Mouse (Mus musculus) splenic B cell, adult 2 months (primary cell): Measurements from ENCODE around the gene Shc2.

Experiments
- DNase-seq: peaks from one replicate; pipeline ENCODE4 v3.0.0-alpha.2; 2011; ENCODE audit warnings: low read depth, low spot score
- H3K27me3 ChIP-seq: 2 replicates; pipeline ENCODE4 v1.6.1; 2012; ENCODE audit warnings: mild to moderate bottlenecking, low read length, moderate library complexity, mixed read lengths; ENCODE audit not compliant: control insufficient read depth, poor library complexity, insufficient read depth, severe bottlenecking
- H3K36me3 ChIP-seq: 2 replicates; pipeline ENCODE4 v1.6.1; 2012; ENCODE audit warnings: mild to moderate bottlenecking, low read length, moderate library complexity, mixed read lengths; ENCODE audit not compliant: control insufficient read depth, poor library complexity, insufficient read depth, severe bottlenecking

The Shc2 gene

DNA sequence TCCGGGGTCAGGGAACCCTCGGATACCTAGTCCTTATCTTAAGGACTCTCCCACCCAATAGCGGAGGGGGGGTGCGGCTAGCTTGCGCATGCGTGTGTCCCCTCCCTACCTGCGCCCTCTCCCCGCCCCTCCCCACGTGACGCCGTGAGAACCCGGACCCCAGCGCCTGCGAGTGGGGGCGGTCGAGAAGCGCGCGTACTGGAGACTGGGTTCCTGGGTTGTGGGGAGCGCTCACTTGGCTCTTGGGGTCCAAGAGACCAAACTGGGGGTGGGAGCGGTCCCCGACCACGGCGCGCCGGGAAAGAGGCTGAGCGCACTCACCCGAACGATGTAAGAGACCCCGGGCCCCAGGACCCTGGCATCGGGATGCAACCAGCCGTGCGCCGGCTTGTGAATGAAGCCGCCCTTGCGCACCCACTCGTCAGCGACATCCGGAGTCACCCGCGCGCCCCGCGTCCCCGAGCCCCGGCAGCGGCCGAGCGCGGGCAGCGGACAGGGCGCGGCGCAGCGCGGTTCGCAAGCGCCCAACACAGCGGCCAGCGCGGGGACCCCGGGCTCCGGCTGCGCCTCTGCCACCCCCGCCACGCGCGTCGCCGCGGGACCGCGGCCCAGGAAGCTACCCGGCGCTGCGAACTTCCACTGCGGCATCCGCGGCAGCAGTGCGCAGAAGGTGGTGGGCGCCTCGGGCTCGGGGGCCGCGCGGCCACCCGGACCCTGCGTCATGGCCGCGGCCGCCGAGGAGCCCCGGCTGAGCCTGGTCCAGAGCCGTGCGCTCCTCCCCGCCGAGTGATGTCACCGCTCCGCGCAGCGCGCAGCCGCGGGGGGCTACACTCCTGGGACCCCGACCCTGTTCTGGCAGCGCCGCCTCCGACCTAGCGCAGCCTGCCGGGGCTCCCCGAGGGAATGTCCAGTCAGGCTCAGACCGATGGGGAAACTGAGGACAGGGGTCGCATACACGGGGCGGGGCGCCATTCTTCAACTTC, at the start of gene Shc2:
Gene Shc2, minus strand, starts transcription at position 791 of the 983 bp plus-strand sequence.
- H3K36me3 ChIP-seq: no peaks in the 10 kb centered on the region
- DNase-seq: no peak
- H3K27me3 ChIP-seq: no peaks in the 10 kb centered on the region; the same call in 1 of the 2 replicates

DNA sequence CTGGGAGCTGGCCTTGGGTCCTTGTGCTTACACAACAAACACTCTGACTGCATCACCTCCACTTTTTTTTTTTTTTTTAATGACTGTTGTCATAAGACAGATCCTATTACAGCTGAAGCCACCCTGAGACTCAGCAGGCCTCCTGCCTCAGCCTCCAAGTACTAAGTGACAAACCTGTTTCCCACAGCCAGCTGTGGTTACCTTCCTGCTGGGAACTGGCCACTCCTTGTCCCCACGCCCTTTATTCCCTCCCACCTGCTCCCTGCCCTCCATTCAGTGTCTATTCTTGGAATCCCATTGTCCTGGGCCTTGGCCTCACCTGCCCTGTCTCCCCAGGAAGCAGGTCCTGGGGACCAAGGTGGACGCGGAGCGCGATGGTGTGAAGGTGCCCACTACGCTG, 49.8 kb upstream of the Shc2 start:
- Histone ChIP-seq H3K36me3 (peaks cover 2% of the 10 kb centered on the region), H3K27me3 (no peaks in the 10 kb centered on the region)
- no peak for DNase-seq

DNA sequence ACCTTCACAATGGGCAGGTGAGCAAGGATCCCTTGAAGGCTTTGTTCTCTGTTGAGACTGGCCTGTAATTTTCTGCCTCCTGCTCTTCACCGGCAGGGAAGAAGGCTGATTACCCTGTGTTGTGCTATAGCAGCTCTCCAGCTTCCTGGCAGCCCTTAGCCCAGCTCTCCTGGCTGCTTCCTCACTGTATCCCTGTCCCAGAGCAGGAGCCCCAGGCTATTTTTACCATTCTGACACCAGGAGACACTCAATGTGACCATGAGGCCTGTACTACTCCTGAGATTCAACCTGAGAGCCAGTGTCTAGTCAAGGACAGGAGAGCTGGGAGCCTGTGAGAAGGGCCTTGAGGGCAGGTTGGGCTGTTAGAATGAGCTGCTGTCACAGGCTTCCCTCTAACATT, 49.0 kb upstream of the Shc2 start:
- no peaks in the 10 kb centered on the region for H3K27me3 ChIP-seq
- peaks cover 2% of the 10 kb centered on the region for H3K36me3 ChIP-seq
- no peak for DNase-seq

DNA sequence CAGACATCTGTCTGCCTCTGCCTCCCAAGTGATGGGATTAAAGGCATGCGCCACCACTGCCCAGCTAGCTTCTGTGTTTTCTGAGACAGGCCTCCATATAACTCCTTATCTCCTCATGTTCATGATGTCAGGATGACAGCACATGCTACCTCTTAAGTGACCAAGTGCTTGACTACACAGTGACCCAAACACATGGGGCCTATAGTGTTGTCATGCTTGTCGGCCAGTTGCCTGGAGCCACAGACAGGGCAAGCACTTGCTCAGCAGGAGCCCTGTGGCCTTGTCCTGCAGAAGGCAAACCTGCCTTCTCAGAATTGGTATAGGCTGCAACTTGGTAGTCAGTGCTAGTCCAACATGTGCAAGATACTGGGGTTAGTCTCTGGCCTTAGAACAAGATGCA, 48.5 kb upstream of the Shc2 start:
- Histone ChIP-seq H3K36me3 (peaks cover 2% of the 10 kb centered on the region), H3K27me3 (no peaks in the 10 kb centered on the region)
- no peak for DNase-seq

DNA sequence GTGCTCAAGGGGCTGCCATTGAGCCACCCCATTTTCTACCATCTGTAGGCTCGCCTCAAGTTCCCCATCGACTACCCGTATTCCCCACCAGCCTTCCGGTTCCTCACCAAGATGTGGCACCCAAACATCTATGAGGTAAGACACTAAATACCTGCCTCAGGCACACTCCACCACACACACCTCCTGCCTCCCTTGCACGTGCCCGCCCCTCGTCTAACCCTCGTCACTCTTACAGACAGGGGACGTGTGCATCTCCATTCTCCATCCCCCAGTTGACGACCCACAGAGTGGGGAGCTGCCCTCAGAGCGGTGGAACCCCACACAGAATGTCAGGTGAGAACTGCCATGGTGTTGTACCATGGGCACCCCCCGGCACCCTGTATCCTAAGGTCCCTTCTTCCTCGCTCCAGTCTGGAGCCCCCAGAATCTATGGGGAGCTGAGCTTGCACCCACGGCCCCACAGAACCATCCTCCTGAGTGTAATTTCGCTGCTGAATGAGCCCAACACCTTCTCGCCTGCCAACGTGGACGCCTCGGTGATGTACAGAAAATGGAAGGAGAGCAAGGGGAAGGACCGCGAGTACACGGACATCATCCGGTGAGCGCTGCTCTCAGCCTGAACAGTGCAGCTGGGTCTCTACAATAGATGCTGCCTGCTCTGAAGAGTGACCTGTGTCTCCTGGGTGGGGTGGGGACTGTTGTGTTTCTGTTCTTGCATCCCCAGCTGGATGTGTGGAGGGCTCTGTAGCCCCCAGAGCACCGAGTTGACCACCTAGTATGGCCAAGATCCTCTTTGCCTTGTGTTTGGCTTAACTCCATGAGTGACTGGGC, 47.3 kb upstream of the Shc2 start:
- DNase-seq: no peak
- Histone ChIP-seq H3K36me3 (peaks cover 2% of the 10 kb centered on the region), H3K27me3 (no peaks in the 10 kb centered on the region)

DNA sequence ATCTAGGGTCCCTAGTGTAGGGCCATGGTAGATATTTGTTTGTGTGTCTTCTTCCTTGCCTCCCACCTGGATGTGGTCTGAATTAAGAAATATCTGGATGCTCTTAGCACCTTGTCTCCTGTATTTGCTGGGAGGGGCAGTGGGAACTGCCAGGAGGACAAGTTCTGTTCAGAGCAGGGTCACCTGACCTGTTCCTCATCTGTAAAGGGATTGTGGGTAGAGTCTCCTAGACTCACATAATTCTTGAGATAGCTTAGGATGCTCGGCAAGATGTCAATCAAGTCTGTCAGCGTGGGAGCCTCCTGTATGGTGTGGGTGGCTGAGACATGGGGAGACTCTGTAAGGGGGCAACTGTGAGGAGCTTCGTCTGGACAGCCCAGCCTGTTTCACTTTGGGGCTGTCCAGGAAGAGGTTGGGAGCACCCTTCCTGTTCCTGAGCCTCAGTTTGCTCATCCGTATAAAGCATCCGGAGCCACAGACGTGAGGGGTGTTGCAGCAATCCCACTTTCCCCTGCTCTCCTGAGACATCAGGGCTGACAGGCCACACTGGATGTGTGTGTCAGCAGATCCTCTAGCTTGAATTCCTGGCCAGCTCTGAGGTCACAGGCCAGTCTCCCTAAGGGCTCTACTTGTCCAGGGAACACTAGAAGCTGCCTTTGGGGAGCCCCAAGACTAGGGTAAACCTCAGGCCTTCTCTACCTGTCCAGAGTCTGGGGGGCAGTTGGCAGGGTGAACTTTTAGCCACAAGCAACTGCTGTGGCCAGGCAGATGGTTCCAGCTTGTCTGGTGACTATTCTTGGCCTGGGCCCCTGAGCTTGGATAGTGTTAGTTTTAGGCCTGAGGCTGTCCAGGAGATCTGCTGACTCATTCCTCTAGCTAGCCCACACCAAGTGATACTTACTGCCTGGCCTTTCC, 46.3 kb upstream of the Shc2 start:
- no peak for DNase-seq
- Histone ChIP-seq H3K36me3 (peaks cover 2% of the 10 kb centered on the region), H3K27me3 (no peaks in the 10 kb centered on the region)

DNA sequence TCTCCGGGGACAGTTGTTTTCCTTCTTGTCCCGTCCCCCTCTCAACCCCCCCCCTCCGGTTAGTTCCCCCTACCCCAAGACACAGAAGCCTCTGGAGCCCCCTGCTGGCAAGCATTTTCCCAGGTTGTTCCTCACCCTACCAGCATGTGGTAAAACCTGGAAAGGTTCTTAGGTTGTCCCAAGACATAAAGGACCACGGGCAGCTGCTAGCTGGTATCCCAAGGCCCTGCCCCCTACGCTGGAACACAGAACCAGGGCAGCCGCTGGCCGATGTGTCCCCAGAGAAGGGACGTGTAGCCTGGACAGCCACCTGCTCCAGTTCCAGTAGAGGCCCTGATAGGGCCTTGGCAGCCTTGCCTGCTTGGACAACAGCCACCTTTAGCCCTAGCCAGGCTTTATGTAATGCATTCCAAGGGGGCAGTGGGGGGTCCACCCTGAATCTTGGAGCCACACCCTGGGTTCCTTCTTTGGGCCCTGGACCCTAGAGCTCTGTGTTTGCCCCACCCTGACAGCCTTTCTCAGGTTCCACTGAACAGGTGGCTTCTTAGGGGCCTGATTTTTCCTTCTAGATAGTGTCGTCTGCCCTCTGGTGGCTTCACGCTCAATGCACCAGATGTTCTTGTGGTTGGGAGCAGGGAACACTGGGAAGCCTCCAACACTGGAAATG, 45.3 kb upstream of the Shc2 start:
- Histone ChIP-seq H3K36me3 (peaks cover 2% of the 10 kb centered on the region), H3K27me3 (no peaks in the 10 kb centered on the region)
- DNase-seq: peak; percentile 62

DNA sequence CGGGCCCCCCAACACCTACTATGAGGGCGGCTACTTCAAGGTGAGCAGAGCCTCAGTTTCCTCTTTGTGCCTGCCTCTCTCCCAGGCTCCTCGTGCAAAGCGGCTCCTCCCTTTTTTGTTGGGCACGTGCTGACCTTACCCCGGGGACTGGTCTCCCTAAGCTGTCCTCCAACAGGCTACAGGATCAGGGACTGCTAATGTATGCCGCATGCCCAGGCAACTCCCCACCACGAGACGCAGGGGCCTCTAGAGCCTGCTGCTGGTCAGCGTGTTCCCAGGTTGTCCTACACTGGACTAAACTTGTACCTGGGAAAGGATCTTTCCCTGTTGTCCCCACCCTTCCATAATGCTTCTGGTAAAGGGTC, 44.8 kb upstream of the Shc2 start:
- peak; percentile 37 for DNase-seq
- no peaks in the 10 kb centered on the region for H3K27me3 ChIP-seq
- H3K36me3 ChIP-seq: peaks cover 2% of the 10 kb centered on the region

DNA sequence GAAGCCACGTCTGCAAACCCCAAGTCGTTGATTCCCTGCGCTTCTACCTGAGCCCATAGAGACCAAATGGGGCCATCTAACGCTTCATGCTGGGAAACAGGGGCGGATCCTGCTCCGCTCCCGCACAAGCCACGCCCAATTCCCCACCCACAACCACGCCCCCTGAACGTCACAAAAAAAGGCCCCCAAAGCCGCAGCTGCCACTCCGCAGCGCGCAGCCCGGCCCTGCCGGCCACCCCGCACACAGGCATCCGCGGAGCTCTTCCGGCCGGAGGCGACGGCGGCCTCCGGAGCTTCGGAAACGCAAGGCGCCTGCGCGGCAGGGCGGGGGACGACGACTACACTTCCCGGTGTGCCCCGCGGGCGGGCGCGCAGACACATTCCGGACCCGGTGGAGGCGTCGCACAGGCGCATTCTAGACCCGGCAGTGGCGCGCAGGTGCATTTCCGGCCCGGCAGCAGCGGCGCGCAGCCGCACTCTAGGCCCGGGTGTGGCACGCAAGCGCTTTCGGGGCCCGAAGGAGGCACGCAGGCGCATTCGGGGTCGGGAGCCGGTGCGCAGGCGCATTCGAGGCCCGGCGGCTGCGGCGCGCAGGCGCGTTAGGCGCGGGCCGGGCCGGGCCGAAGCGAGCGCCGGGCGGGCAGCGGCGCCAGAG, 44.0 kb upstream of the Shc2 start, which contains the start of gene Cdc34:
Gene Cdc34, plus strand, starts transcription at position 605 of the 655 bp plus-strand sequence.
- Histone ChIP-seq H3K36me3 (peaks cover 2% of the 10 kb centered on the region), H3K27me3 (no peaks in the 10 kb centered on the region)
- peak; percentile 100 for DNase-seq

DNA sequence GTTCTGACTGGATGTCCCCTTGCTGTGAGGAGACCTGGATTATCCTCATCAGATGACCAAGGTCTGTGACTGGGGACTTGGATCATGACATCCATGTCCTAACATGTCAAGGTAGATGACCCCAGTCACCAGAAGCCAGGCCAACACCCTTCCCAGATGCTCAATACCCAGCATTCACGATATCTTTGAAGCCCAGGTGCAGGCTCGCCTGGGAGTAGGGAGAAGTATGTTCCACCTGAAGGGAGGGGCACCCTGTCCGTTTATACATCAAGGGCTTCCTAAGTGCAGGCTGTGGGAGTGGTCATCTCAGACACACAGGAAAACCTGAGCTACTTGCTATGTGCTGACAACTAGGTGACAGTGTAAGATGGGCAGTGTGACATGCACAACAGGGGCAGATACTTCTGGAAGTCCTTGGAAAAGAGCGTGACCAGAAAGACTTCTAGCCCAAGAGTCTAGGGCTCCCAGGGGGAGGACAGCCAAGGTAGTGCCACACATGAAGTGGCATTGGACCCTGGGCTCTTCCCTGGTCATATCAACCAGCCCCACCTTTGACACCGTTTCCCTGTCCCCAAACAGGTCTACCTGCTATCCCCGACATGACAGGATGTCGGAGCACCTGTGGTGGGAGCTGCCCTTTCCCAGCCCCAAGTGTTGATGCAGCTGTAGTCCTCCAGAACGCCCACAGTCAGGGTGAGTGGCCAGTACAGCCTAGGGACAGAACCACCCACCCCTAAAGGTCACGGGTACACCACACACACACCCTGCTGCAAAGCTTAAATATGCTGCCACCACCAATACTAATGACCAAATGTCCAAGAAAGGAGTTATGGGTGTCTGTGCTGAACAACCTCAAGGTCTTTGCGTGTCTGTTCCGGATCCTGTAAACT, 43.1 kb upstream of the Shc2 start:
- Histone ChIP-seq H3K36me3 (peaks cover under 1% of the 10 kb centered on the region; the same call in 1 of the 2 replicates), H3K27me3 (no peaks in the 10 kb centered on the region)
- DNase-seq: peak; percentile 26

DNA sequence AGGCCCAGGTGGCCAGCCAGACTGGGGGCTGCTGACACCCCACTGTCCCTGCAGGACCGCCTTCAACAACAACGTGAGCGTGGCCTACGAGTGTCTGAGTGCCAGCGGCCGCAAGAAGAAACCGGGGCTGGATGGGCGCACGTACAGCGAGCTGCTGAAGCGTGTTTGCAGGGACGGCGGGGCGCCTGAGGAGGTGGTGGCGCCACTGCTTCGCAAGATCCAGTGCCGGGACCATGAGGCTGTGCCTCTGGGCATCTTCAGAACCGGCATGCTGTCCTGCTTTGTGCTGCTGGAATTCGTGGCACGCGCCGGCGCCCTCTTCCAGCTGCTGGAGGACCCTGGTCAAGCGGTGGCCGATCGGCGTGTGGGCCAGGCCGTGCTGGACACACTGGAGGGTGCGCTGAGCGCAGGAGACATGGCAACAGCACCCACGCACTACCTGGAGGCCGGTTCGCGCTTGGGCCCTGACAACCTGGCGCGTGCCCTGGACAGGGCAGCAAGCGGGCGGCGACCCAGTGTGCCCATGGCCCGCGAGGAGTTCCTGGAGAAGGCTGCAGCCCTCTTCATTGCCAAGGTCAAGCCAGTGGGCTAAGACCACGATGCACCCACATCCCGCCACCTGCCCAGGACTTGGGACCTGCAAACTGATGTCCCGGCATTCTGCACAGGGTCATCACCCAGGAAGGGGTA, 37.8 kb upstream of the Shc2 start:
- Histone ChIP-seq H3K27me3 (no peaks in the 10 kb centered on the region), H3K36me3 (no peaks in the 10 kb centered on the region)
- DNase-seq: no peak

DNA sequence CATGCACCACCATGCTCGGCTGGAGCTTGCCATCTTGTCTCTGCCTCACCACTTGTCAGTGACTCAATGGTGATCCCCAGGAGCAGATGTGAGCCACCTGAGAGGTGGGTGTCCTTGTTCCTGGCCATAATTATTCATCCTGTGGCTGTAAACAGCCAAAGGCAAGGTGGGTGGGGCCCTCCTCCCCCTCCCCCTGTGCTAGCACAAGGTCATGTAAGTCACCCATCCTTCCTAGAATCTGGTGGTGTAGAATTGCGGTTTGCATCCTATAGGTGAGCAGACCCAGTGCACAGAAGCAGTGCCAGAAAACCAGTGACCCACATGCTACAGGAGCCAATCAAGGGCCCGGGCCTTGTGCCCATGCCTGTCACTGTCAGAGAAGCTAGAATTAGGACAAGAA, 35.3 kb upstream of the Shc2 start:
- no peaks in the 10 kb centered on the region for H3K27me3 ChIP-seq
- no peak for DNase-seq

More for the DNA sequence above, 35.3 kb upstream of the Shc2 start:
- H3K36me3 ChIP-seq: no peaks in the 10 kb centered on the region
